Mouse (Mus musculus): ENCODE results near the gene Myb. TPM values are rescaled to one million over a fixed set of nuclear protein-coding genes. Genes with fewer than 3 reads are reported as not detected.

Myb gene
- polyA plus RNA-seq (2012; rRNA removed), result 17.3 and 19.3 TPM in 2 replicates

DNA sequence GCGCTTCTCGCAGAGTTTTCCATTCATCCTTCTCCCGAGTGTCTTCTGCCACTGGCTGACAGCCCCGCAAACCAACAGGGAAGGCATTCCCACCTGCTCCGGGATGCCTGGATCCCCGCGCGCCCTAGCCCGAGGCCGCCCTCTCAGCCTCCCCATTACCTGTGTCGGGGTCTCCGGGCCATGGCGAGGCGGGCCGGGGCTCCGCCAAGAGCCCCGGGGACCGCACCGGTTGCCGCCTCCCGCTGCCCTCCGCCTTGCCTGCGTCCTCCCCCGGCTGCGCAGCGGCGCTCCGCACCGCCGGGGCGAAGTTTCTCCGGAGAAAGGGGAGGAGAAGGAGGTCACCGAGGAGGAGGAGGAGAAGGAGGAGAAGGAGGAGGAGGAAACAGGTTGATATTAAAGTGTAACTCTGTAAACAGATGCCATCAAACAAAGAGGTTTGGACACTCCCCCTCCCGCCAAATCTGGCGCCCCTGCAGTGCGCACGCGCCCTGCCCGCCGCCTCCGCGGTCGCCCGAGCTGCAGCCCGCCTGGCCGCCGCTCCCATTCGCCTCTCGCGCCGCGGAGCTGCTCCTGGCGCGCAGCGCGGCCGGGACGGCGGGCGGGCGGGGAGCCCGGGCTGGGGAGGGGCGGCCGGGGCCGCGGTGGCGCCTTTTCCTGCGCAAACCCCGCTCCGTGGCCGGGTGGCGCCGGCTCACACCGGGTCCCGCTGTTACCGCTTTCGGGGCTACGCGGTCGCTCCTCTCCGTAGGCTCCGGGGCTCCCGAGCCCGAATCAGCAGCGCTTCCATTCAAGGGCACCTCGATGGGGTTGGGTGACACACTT, at the start of gene Myb:
TSS of gene Myb (minus strand) at position 448 of the 822 bp plus-strand sequence.

Other genes with a start within 250 kb of the Myb start
- gene Ahi1, start 208.4 kb downstream of the Myb start, polyA plus RNA-seq (2012; rRNA removed), result 3.8 and 4.2 TPM in 2 replicates
- gene Hbs1l, start 135.0 kb upstream of the Myb start, polyA plus RNA-seq (2012; rRNA removed), result 18.2 and 22.5 TPM in 2 replicates
- 11.5 and 12.2 TPM in 2 replicates for gene Aldh8a1, start 216.3 kb upstream of the Myb start, polyA plus RNA-seq (2012; rRNA removed)

Data from liver, embryonic 14 days (tissue).